Mouse (Mus musculus) layer of hippocampus, adult 6 months (tissue): Measurements from ENCODE around the gene Gm20498. TPM values are rescaled to one million over a fixed set of nuclear protein-coding genes. Genes with fewer than 3 reads are reported as not detected.

Source experiments
- long read RNA-seq, 2 experiments: library from polyadenylated mRNA; unstranded; transcript quantifications; one replicate each; pipeline ENCODE4 v2.0.0; 2019 to 2020
- polyA plus RNA-seq: library from polyadenylated mRNA; unstranded; fragments of <200 nt; fragmentation: Nextera tagmentation; gene quantifications from 2 replicates; pipeline ENCODE4 v1.2.3, GENCODE M21; 2021

The Gm20498 gene
- 50.6 and 50.8 TPM in 2 replicates for polyA plus RNA-seq
- long read RNA-seq, experiment 1, transcript Gm20498-202 (6 exons, 1,043 nt) = major isoform, 16 of 23 reads
- long read RNA-seq, experiment 1, partial matches to known transcripts = 4 of 23 reads
- long read RNA-seq, experiment 1, other reads (novel, unspliced or antisense) = 3 of 23 reads
- long read RNA-seq, experiment 2, transcript Gm20498-202 (6 exons, 1,043 nt) = major isoform, 9 of 33 reads
- long read RNA-seq, experiment 2, partial matches to known transcripts = 1 of 33 reads
- long read RNA-seq, experiment 2, other reads (novel, unspliced or antisense) = 22 of 33 reads

GRCm38 (mm10) chr12:81532316-81533028 lies at the start of gene Gm20498, which contains the start of gene Synj2bp:
Gm20498 (minus strand) TSS chr12:81532905.
Synj2bp (minus strand) TSS chr12:81532911.

GRCm38 (mm10) chr12:81568374-81568773 lies 35.7 kb upstream of the Gm20498 start, which contains the start of gene Adam21:
Adam21 (minus strand) TSS chr12:81568474.

GRCm38 (mm10) chr12:81484727-81485191 lies 47.9 kb downstream of the Gm20498 start, which contains the start of gene Cox16:
Cox16 (minus strand) TSS chr12:81485127.

GRCm38 (mm10) chr12:81421846-81422245 lies 110.9 kb downstream of the Gm20498 start, which contains the start of gene Adam4:
Adam4 (minus strand) TSS chr12:81421946.

GRCm38 (mm10) chr12:81379364-81379763 lies 153.3 kb downstream of the Gm20498 start, which contains the start of gene Gm4787:
Gm4787 (minus strand) TSS chr12:81379464.

GRCm38 (mm10) chr12:81332875-81333421 lies 199.8 kb downstream of the Gm20498 start, which contains the start of gene Slc8a3:
Slc8a3 (minus strand) TSS chr12:81333180.

Other genes starting within 250 kb of the Gm20498 start
- 3.3 and 3.6 TPM in 2 replicates for gene Slc8a3, start 199.7 kb downstream of the Gm20498 start, polyA plus RNA-seq
- gene Gm4787, start 153.4 kb downstream of the Gm20498 start, polyA plus RNA-seq = 0.09 TPM in 2 replicates
- 0.09 and 0.10 TPM in 2 replicates for gene Adam4, start 111.0 kb downstream of the Gm20498 start, polyA plus RNA-seq
- gene Cox16, start 47.8 kb downstream of the Gm20498 start, polyA plus RNA-seq = 94.4 and 99.3 TPM in 2 replicates
- gene Synj2bp, start within 50 bp of the Gm20498 start, polyA plus RNA-seq = 26.1 and 27.2 TPM in 2 replicates
- 0.11 and 0.18 TPM in 2 replicates for gene Adam21, start 35.6 kb upstream of the Gm20498 start, polyA plus RNA-seq
- 36.0 and 40.2 TPM in 2 replicates for gene Med6, start 62.1 kb upstream of the Gm20498 start, polyA plus RNA-seq
- gene Ttc9, start 98.3 kb upstream of the Gm20498 start, polyA plus RNA-seq = 4.9 and 5.2 TPM in 2 replicates
- 2.9 and 4.0 TPM in 2 replicates for gene Map3k9, start 248.3 kb upstream of the Gm20498 start, polyA plus RNA-seq